Mouse (Mus musculus) neural tube, embryonic 15.5 days (tissue): ENCODE measurements around the gene Ptk7. TPM values are rescaled to one million over a fixed set of nuclear protein-coding genes. Genes with fewer than 3 reads are reported as not detected.

ENCODE experiments used
- ATAC-seq: fragments of 200-750 bp; cut with Nextera tagmentation; 2 replicates; pipeline ENCODE4 v1.8.0; 2017; ENCODE audit warnings: mild to moderate bottlenecking, moderate TSS enrichment, moderate library complexity; ENCODE audit not compliant: low FRiP score
- H3K27ac ChIP-seq: fragments of 300-500 bp; sonication (generic); replicated peaks from 2 replicates; pipeline ENCODE4 v1.5.1; 2015; ENCODE audit warnings: mild to moderate bottlenecking, inconsistent platforms
- H3K27me3 ChIP-seq: fragments of 300-500 bp; sonication (generic); replicated peaks from 2 replicates; pipeline ENCODE4 v1.6.1; 2015; ENCODE audit warnings: inconsistent platforms
- H3K36me3 ChIP-seq: fragments of 300-500 bp; sonication (generic); 2 replicates; pipeline ENCODE4 v1.6.1; 2015; ENCODE audit warnings: inconsistent platforms
- H3K4me1 ChIP-seq: fragments of 300-500 bp; sonication (generic); 2 replicates; pipeline ENCODE4 v1.6.1; 2015; ENCODE audit warnings: inconsistent platforms
- H3K4me2 ChIP-seq: fragments of 300-500 bp; sonication (generic); 2 replicates; pipeline ENCODE4 v1.6.1; 2015; ENCODE audit warnings: inconsistent platforms, mild to moderate bottlenecking, moderate library complexity
- H3K4me3 ChIP-seq: fragments of 300-500 bp; sonication (generic); replicated peaks from 2 replicates; pipeline ENCODE4 v1.5.1; 2015; ENCODE audit warnings: mild to moderate bottlenecking, inconsistent platforms
- H3K9ac ChIP-seq: fragments of 300-500 bp; sonication (generic); replicated peaks from 2 replicates; pipeline ENCODE4 v1.6.1; 2015; ENCODE audit warnings: mild to moderate bottlenecking, inconsistent platforms
- H3K9me3 ChIP-seq: fragments of 300-500 bp; sonication (generic); replicated peaks from 2 replicates; pipeline ENCODE4 v1.6.1; 2016; ENCODE audit warnings: inconsistent platforms
- WGBS: fragments of 180-500 bp; shearing (Covaris S2); methylation state at CpG from one replicate; pipeline ENCODE4 v1.1.7; 2015; ENCODE audit warnings: mixed read lengths; 5-methylcytosine and 5-hydroxymethylcytosine counted together
- polyA plus RNA-seq: library from polyadenylated mRNA; unstranded; fragments of >200 nt; fragmentation: Nextera tagmentation; extraction: Ambion mirVana; gene quantifications from 2 replicates; pipeline ENCODE4 v1.2.1, GENCODE M21; 2015

The Ptk7 gene
- polyA plus RNA-seq, 1 experiment from 2014 or later: 29.3 TPM

GRCm38 (mm10) chr17:46642060-46642459 lies 12.8 kb upstream of the Ptk7 start:
- peaks cover 34% of the 10 kb centered on the region for H3K36me3 ChIP-seq
- no peaks in the 10 kb centered on the region for H3K9me3 ChIP-seq
- H3K4me3 ChIP-seq: no peak overlapping the region
- H3K27me3 ChIP-seq: no peaks in the 10 kb centered on the region
- H3K27ac ChIP-seq: no peak overlapping the region
- peaks cover 31% of the 10 kb centered on the region for H3K4me1 ChIP-seq
- H3K9ac ChIP-seq: no peak overlapping the region
- WGBS: 91% methylated on average over 17 of the region's 17 CpGs
- no peak overlapping the region for H3K4me2 ChIP-seq
- ATAC-seq: no peak

- Histone ChIP-seq H3K27ac (no peak overlapping the region), H3K27me3 (no peaks in the 10 kb centered on the region), H3K36me3 (peaks cover 38% of the 10 kb centered on the region), H3K9ac (no peak overlapping the region), H3K9me3 (no peaks in the 10 kb centered on the region), H3K4me3 (no peak overlapping the region), H3K4me2 (no peak overlapping the region), H3K4me1 (peaks cover 26% of the 10 kb centered on the region)
- 81% methylated on average over 9 of the region's 9 CpGs for WGBS
- no peak for ATAC-seq
Measured at GRCm38 (mm10) chr17:46639929-46640328, 10.6 kb upstream of the Ptk7 start.

GRCm38 (mm10) chr17:46636831-46637523 lies 7.7 kb upstream of the Ptk7 start:
- H3K27ac ChIP-seq: no peak overlapping the region
- peaks cover 49% of the 10 kb centered on the region for H3K36me3 ChIP-seq
- H3K4me2 ChIP-seq: peak overlapping the region; percentile 38
- H3K4me3 ChIP-seq: no peak overlapping the region
- H3K4me1 ChIP-seq: peaks cover 10% of the 10 kb centered on the region; the same call in 1 of the 2 replicates
- 13% methylated on average over 15 of the region's 15 CpGs for WGBS
- peak; percentile 35 for ATAC-seq
- no peaks in the 10 kb centered on the region for H3K9me3 ChIP-seq
- no peaks in the 10 kb centered on the region for H3K27me3 ChIP-seq
- no peak overlapping the region for H3K9ac ChIP-seq

- H3K9ac ChIP-seq: peak overlapping the region; percentile 97
- peaks cover 30% of the 10 kb centered on the region for H3K36me3 ChIP-seq
- no peaks in the 10 kb centered on the region for H3K9me3 ChIP-seq
- peak overlapping the region; percentile 97 for H3K4me3 ChIP-seq
- peak overlapping the region; percentile 91 for H3K27ac ChIP-seq
- peaks cover 41% of the 10 kb centered on the region for H3K4me1 ChIP-seq
- no peaks in the 10 kb centered on the region for H3K27me3 ChIP-seq
- peak overlapping the region; percentile 84 for H3K4me2 ChIP-seq
- 8% methylated on average over 11 of the region's 12 CpGs for WGBS
- ATAC-seq: peak; percentile 33
Measured at GRCm38 (mm10) chr17:46629685-46630441, 559 bp upstream of the Ptk7 start.

- Histone ChIP-seq H3K27ac (peak overlapping the region; percentile 91), H3K36me3 (peaks cover 25% of the 10 kb centered on the region), H3K9me3 (no peaks in the 10 kb centered on the region), H3K9ac (peak overlapping the region; percentile 97), H3K4me3 (peak overlapping the region; percentile 97), H3K4me2 (peak overlapping the region; percentile 84), H3K4me1 (peaks cover 55% of the 10 kb centered on the region), H3K27me3 (no peaks in the 10 kb centered on the region)
- 1% methylated on average over 13 of the region's 13 CpGs for WGBS
- ATAC-seq: peak; percentile 21; the same call in 1 of the 2 replicates
Measured at GRCm38 (mm10) chr17:46628471-46628790, 873 bp downstream of the Ptk7 start.

- Histone ChIP-seq H3K27ac (no peak overlapping the region), H3K4me2 (peak overlapping the region; percentile 84), H3K4me3 (peak overlapping the region; percentile 97), H3K4me1 (peaks cover 63% of the 10 kb centered on the region), H3K27me3 (no peaks in the 10 kb centered on the region), H3K9ac (peak overlapping the region; percentile 97; the same call in 1 of the 2 replicates), H3K36me3 (peaks cover 15% of the 10 kb centered on the region), H3K9me3 (no peaks in the 10 kb centered on the region)
- 23% methylated on average over 6 of the region's 6 CpGs for WGBS
- ATAC-seq: no peak
Measured at GRCm38 (mm10) chr17:46627409-46627808, 1.9 kb downstream of the Ptk7 start.

- peak overlapping the region; percentile 32 for H3K4me2 ChIP-seq
- H3K9me3 ChIP-seq: no peaks in the 10 kb centered on the region
- WGBS: 56% methylated on average over 12 of the region's 12 CpGs
- H3K4me3 ChIP-seq: no peak overlapping the region
- no peaks in the 10 kb centered on the region for H3K27me3 ChIP-seq
- H3K9ac ChIP-seq: no peak overlapping the region
- H3K36me3 ChIP-seq: no peaks in the 10 kb centered on the region
- peaks cover 82% of the 10 kb centered on the region for H3K4me1 ChIP-seq
- H3K27ac ChIP-seq: 0 out of 2 replicates have a peak overlapping the region, but pooled peaks have one; percentile 48
- ATAC-seq: no peak
Measured at GRCm38 (mm10) chr17:46624598-46624997, 4.7 kb downstream of the Ptk7 start.

GRCm38 (mm10) chr17:46623819-46624557 lies 5.3 kb downstream of the Ptk7 start:
- Histone ChIP-seq H3K27ac (peak overlapping the region; percentile 48; the same call in 1 of the 2 replicates), H3K9me3 (no peaks in the 10 kb centered on the region), H3K4me2 (peak overlapping the region; percentile 32), H3K4me3 (no peak overlapping the region), H3K9ac (no peak overlapping the region), H3K27me3 (no peaks in the 10 kb centered on the region), H3K4me1 (peaks cover 86% of the 10 kb centered on the region), H3K36me3 (no peaks in the 10 kb centered on the region)
- ATAC-seq: no peak
- WGBS: 14% methylated on average over 10 of the region's 10 CpGs

- Histone ChIP-seq H3K4me1 (peaks cover 94% of the 10 kb centered on the region), H3K4me3 (no peak overlapping the region), H3K9me3 (no peaks in the 10 kb centered on the region), H3K36me3 (no peaks in the 10 kb centered on the region), H3K4me2 (no peak overlapping the region), H3K27me3 (no peaks in the 10 kb centered on the region), H3K27ac (no peak overlapping the region), H3K9ac (no peak overlapping the region)
- ATAC-seq: no peak
- 65% methylated on average over 11 of the region's 11 CpGs for WGBS
Measured at GRCm38 (mm10) chr17:46622269-46622668, 7.0 kb downstream of the Ptk7 start.

- ATAC-seq: no peak
- Histone ChIP-seq H3K4me3 (no peak overlapping the region), H3K9me3 (no peaks in the 10 kb centered on the region), H3K9ac (0 out of 2 replicates have a peak overlapping the region, but pooled peaks have one; percentile 21), H3K27ac (peak overlapping the region; percentile 76), H3K4me2 (peak overlapping the region; percentile 32), H3K4me1 (peaks cover 91% of the 10 kb centered on the region), H3K27me3 (no peaks in the 10 kb centered on the region), H3K36me3 (no peaks in the 10 kb centered on the region)
- 38% methylated on average over 15 of the region's 15 CpGs for WGBS
Measured at GRCm38 (mm10) chr17:46621324-46621723, 8.0 kb downstream of the Ptk7 start.

- Histone ChIP-seq H3K27me3 (no peaks in the 10 kb centered on the region), H3K4me3 (no peak overlapping the region; the same call in 1 of the 2 replicates), H3K4me2 (peak overlapping the region; percentile 44), H3K36me3 (no peaks in the 10 kb centered on the region), H3K9me3 (no peaks in the 10 kb centered on the region), H3K9ac (0 out of 2 replicates have a peak overlapping the region, but pooled peaks have one; percentile 17), H3K27ac (peak overlapping the region; percentile 82), H3K4me1 (peaks cover 82% of the 10 kb centered on the region)
- ATAC-seq: no peak
- WGBS: 20% methylated on average over 16 of the region's 16 CpGs
Measured at GRCm38 (mm10) chr17:46619683-46620357, 9.5 kb downstream of the Ptk7 start.
